Mouse (Mus musculus) MEL (cell line): ENCODE results near the gene Lsamp.

Experiments used
- CHD2 ChIP-seq: IDR thresholded peaks from 2 replicates; pipeline ENCODE4 v1.6.1; 2011; ENCODE audit warnings: low read length, improper control_type of control experiment
- CTCF ChIP-seq, 3 experiments: IDR thresholded peaks in 2 of 3; conservative IDR thresholded peaks in 1 of 3; 2 replicates each; pipeline ENCODE4 v1.5.1; 2011 to 2012; ENCODE audit warnings: low read length in 3 of 3, low read depth in 2 of 3, mild to moderate bottlenecking in 2 of 3, improper control_type of control experiment in 1 of 3, inconsistent platforms in 1 of 3, mixed read lengths in 1 of 3, moderate library complexity in 1 of 3; ENCODE audit not compliant: control insufficient read depth in 1 of 3, insufficient read depth in 1 of 3, poor library complexity in 1 of 3, severe bottlenecking in 1 of 3
- E2F4 ChIP-seq: IDR thresholded peaks from 2 replicates; pipeline ENCODE4 v1.6.1; 2011; ENCODE audit warnings: low read depth, low read length, improper control_type of control experiment, borderline replicate concordance
- ELF1 ChIP-seq: IDR thresholded peaks from 2 replicates; pipeline ENCODE4 v1.6.1; 2014; ENCODE audit warnings: low read depth, mild to moderate bottlenecking, inconsistent platforms, low read length, improper control_type of control experiment, moderate library complexity
- GATA1 ChIP-seq: IDR thresholded peaks from 2 replicates; pipeline ENCODE4 v1.6.1; 2011; ENCODE audit warnings: low read depth, low read length, improper control_type of control experiment
- JUND ChIP-seq: IDR thresholded peaks from 2 replicates; pipeline ENCODE4 v1.6.1; 2011; ENCODE audit warnings: low read depth, mild to moderate bottlenecking, improper control_type of control experiment, low read length
- NELFE ChIP-seq: IDR thresholded peaks from 2 replicates; pipeline ENCODE4 v1.6.1; 2011; ENCODE audit warnings: low read depth, low read length, improper control_type of control experiment
- POLR2A ChIP-seq, 2 experiments: IDR thresholded peaks; 2 replicates each; pipeline ENCODE4 v1.6.1; 2011 to 2012; ENCODE audit warnings: low read length in 2 of 2, mild to moderate bottlenecking in 2 of 2, control low read depth in 1 of 2, improper control_type of control experiment in 1 of 2, low read depth in 1 of 2, moderate library complexity in 1 of 2; ENCODE audit not compliant: control insufficient read depth in 1 of 2, insufficient read depth in 1 of 2, poor library complexity in 1 of 2
- POLR2AphosphoS2 ChIP-seq: IDR thresholded peaks from 2 replicates; pipeline ENCODE4 v1.6.1; 2011; ENCODE audit warnings: low read length, improper control_type of control experiment
- RCOR1 ChIP-seq: IDR thresholded peaks from 2 replicates; pipeline ENCODE4 v1.6.1; 2012; ENCODE audit warnings: low read depth, mild to moderate bottlenecking, inconsistent platforms, low read length, improper control_type of control experiment
- ZNF384 ChIP-seq: IDR thresholded peaks from 2 replicates; pipeline ENCODE4 v1.6.1; 2012; ENCODE audit warnings: low read depth, mild to moderate bottlenecking, inconsistent platforms, low read length, improper control_type of control experiment

DNA sequence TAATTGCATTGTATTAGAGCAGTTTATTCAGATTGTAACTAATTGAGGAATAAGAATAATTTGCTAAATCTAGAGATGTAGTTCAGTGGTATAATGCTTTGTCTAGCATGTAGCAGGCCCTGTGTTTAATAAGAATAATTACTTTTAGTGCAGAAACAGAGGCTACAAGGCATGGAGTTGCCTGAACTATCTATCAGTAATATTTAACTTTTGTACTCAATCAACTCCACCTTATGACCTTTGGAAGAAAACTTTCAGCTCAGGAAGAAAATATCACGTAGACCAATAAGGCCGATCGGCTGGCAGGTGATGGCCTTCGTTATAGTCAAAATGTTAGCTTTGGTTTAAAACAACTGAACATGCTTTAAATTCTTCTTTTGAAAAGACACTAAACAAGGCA is 946.4 kb downstream of the Lsamp start:
- no peak for TF ChIP-seq ELF1
- TF ChIP-seq POLR2AphosphoS2: no peak
- no peak for TF ChIP-seq ZNF384
- TF ChIP-seq JUND: no peak
- no peak for TF ChIP-seq RCOR1
- TF ChIP-seq E2F4: no peak
- TF ChIP-seq POLR2A (IDR thresholded peaks at IDR 0.05; ENCODE audit: control insufficient read depth in 1 of 2, insufficient read depth in 1 of 2, low read depth in 1 of 2, low read length in 2 of 2, poor library complexity in 1 of 2): no peak
- TF ChIP-seq CHD2: no peak
- TF ChIP-seq CTCF (IDR thresholded peaks at IDR 0.05 in 2 of 3, conservative IDR thresholded peaks at IDR 0.05 in 1 of 3; ENCODE audit: control insufficient read depth in 1 of 3, insufficient read depth in 1 of 3, low read depth in 2 of 3, low read length in 3 of 3, poor library complexity in 1 of 3, severe bottlenecking in 1 of 3): no peak
- TF ChIP-seq NELFE: no peak
- no peak for TF ChIP-seq GATA1
